Mouse (Mus musculus) hindbrain, embryonic 16.5 days (tissue): ENCODE measurements at regions not wholly inside any gene's neighbourhood (a gene's known extent, or its start where the extent isn't known, plus 50 kb on each side); places are given as distances from the start of the nearest gene placed in this dataset.
"Not testable (repeated sequence)": the region's sequence is repeated elsewhere in the genome, so short reads cannot be mapped to it uniquely, and the experiment has no call there.

ENCODE experiments used
- ATAC-seq: fragments of 200-750 bp; cut with Nextera tagmentation; 2 replicates; pipeline ENCODE4 v1.8.0; 2017; ENCODE audit warnings: moderate TSS enrichment, moderate library complexity
- H3K27ac ChIP-seq: fragments of 300-500 bp; sonication (generic); 2 replicates; pipeline ENCODE4 v1.5.1; 2014; ENCODE audit warnings: low read depth, mild to moderate bottlenecking, control low read depth, low read length, moderate library complexity
- H3K27me3 ChIP-seq: fragments of 300-500 bp; sonication (generic); replicated peaks from 2 replicates; pipeline ENCODE4 v1.6.1; 2014; ENCODE audit warnings: low read length; ENCODE audit not compliant: control insufficient read depth, insufficient read depth
- H3K36me3 ChIP-seq: fragments of 300-500 bp; sonication (generic); 2 replicates; pipeline ENCODE4 v1.6.1; 2014; ENCODE audit warnings: mild to moderate bottlenecking, low read length, moderate library complexity, mixed read lengths; ENCODE audit not compliant: control insufficient read depth, insufficient read depth
- H3K4me1 ChIP-seq: fragments of 300-500 bp; sonication (generic); 2 replicates; pipeline ENCODE4 v1.6.1; 2014; ENCODE audit warnings: low read depth, low read length; ENCODE audit not compliant: control insufficient read depth, insufficient read depth
- H3K4me2 ChIP-seq: fragments of 300-500 bp; sonication (generic); 2 replicates; pipeline ENCODE4 v1.6.1; 2014; ENCODE audit warnings: mild to moderate bottlenecking, low read length, control low read depth, moderate library complexity
- H3K4me3 ChIP-seq: fragments of 300-500 bp; sonication (generic); 2 replicates; pipeline ENCODE4 v1.5.1; 2014; ENCODE audit warnings: mild to moderate bottlenecking, low read length, control low read depth, moderate library complexity
- H3K9ac ChIP-seq: fragments of 300-500 bp; sonication (generic); 2 replicates; pipeline ENCODE4 v1.6.1; 2014; ENCODE audit warnings: low read depth, mild to moderate bottlenecking, control low read depth, low read length, moderate library complexity
- H3K9me3 ChIP-seq: fragments of 300-500 bp; sonication (generic); 2 replicates; pipeline ENCODE4 v1.6.1; 2014; ENCODE audit warnings: mild to moderate bottlenecking, low read length, moderate library complexity; ENCODE audit not compliant: control insufficient read depth
- WGBS: fragments of 180-500 bp; shearing (Covaris S2); extraction: QIAGEN DNeasy Blood & Tissue Kit; methylation state at CpG from one replicate; pipeline ENCODE4 v1.1.7; 2014; 5-methylcytosine and 5-hydroxymethylcytosine counted together

DNA sequence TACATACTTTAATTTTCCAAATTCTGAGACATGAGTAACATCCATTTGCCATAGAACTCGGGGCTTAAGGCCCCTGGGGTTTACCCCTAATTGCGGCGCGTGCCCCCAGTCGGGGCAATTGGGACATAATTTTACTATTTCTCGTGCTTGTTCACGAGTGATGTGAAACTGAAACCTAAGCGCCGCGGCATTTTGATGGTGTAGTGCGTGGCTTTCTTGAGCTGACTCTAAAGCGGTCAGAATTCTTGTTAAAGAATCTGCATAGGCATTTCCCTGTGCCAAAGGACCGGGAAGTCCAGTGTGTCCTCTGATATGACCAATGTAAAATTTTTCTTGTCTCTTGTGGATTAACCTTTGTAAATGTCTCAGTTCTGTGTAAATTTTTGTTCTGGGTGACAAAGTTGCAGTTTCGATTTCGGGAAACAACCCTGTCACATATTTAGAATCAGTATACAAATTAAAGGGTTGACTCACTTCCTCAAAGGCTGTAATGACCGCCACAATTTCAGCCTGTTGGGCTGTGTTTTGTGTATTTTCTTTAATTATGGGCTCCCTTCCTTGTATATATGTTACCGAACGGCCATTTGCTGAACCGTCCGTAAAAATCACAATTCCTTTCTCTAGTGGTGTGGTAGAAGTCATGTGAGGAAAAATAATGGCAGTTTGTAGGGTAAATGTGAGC lies 1037.6 kb upstream of the Sel1l start:
- H3K4me1 ChIP-seq, H3K4me2 ChIP-seq, H3K27ac ChIP-seq, ATAC-seq, H3K4me3 ChIP-seq, H3K27me3 ChIP-seq, H3K36me3 ChIP-seq, H3K9ac ChIP-seq: not testable (repeated sequence)
- H3K9me3 ChIP-seq = peaks cover 16% of the 10 kb centered on the region
- 94% methylated on average over 20 of the region's 20 CpGs for WGBS

DNA sequence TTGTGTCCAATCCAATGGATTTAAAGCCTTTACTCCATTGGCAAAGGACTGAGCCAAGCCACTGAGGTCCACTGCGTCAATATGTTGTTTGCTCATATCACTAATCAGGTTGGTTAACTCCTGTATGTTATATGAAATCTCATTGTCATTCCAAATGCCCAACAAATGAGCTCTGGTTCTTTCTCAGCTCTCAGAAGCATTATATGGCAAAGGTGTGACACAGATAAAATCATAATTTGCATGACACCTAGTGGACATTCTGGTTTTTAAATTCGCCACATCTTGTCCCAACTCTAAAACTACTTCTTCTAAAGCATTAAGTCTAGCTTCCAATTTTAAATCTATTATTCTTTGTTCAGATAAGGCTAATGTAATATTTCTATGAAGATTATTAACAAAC lies 1035.1 kb upstream of the Sel1l start:
- not testable (repeated sequence) for ATAC-seq, H3K4me3 ChIP-seq, H3K9ac ChIP-seq, H3K4me1 ChIP-seq, H3K27me3 ChIP-seq, H3K4me2 ChIP-seq, H3K36me3 ChIP-seq, H3K27ac ChIP-seq
- H3K9me3 ChIP-seq = peaks cover 11% of the 10 kb centered on the region
- WGBS = 92% methylated on average over 2 of the region's 2 CpGs

DNA sequence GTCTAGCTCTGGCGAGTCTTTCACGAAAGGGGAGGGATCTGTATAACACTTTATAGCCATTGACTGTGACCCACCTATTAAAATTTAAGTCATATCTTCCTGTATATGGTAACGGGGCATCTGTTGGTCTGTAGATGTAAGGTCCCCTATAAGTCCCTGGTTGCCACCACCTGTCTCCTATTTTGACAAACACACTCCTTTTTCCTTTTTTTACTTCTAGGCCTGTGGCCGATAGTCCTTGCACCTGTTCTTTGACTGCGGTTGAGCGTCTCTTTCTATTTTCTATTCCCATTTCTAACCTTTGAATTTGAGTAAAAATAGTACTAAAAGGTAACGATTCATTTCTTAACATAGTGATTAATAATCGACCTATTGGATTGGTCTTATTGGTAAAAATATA lies 1034.1 kb upstream of the Sel1l start:
- H3K27me3 ChIP-seq, H3K4me1 ChIP-seq, H3K4me2 ChIP-seq, H3K27ac ChIP-seq, ATAC-seq, H3K36me3 ChIP-seq, H3K4me3 ChIP-seq, H3K9ac ChIP-seq: not testable (repeated sequence)
- no CpG with 5 or more reads among the region's 8 CpGs for WGBS
- peaks cover 11% of the 10 kb centered on the region for H3K9me3 ChIP-seq

DNA sequence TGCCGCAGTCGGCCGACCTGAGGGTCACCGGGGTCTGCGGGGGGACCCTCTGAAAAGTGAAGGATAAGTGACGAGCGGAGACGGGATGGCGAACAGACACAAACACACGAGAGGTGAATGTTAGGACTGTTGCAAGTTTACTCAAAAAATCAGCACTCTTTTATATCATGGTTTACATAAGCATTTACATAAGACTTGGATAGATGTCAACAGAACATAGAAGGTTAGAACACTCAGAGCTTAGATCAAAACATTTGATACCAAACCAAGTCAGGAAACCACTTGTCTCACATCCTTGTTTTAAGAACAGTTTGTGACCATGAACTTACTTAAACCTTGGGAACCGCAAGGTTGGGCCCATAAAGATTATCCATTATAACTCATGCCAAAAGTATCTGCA lies 1033.6 kb upstream of the Sel1l start:
- not testable (repeated sequence) for H3K36me3 ChIP-seq, ATAC-seq, H3K27me3 ChIP-seq, H3K4me1 ChIP-seq, H3K9ac ChIP-seq, H3K4me2 ChIP-seq, H3K4me3 ChIP-seq, H3K27ac ChIP-seq
- peaks cover 11% of the 10 kb centered on the region for H3K9me3 ChIP-seq
- WGBS = 96% methylated on average over 6 of the region's 11 CpGs

DNA sequence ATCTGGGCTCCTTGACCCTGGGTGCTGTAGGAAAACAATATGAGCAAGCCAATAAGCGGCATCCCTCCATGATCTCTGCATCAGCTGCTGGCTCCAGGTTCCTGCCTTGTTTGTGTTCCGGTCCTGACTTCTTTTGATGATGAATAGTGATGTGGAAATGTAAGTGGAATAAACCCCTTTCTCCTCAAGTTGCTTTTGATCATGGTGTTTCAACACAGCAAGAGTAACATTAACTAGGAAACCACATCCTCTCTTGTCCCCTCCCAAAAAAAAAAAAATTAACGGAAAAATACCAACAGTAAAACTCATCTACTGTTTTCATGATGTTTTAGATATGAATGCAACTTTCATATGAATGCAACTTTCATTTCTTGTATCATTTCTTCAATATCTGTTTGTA lies 1024.6 kb upstream of the Sel1l start:
- 86% methylated on average over 3 of the region's 3 CpGs for WGBS

DNA sequence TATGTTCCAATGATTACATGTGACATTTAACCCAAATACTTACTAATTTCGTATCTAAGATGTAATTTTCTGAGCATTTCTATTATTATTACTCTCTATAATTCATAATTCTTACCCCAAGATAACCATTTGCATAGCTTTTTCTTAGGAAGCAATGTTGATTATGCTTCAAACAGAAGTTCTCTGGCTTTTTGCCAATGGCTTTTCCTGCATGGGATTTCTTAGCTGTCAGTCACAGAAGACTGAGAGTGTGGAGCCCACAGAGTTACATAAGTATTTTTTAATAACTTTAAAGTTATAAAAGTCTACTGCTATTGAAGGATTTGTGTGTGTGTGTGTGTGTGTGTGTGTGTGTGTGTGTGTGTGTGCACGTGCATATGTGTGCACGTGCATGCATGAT lies 1020.4 kb upstream of the Sel1l start:
- WGBS = 85% methylated on average over 3 of the region's 3 CpGs
- no peak overlapping the region for H3K4me2 ChIP-seq
- H3K4me1 ChIP-seq = no peaks in the 10 kb centered on the region
- H3K27ac ChIP-seq = no peak overlapping the region
- no peaks in the 10 kb centered on the region for H3K36me3 ChIP-seq
- ATAC-seq = no peak
- H3K4me3 ChIP-seq = no peak overlapping the region
- no peak overlapping the region for H3K9ac ChIP-seq
- no peaks in the 10 kb centered on the region for H3K9me3 ChIP-seq
- H3K27me3 ChIP-seq = no peaks in the 10 kb centered on the region

More for the DNA sequence above, 1024.6 kb upstream of the Sel1l start:
- H3K27me3 ChIP-seq = no peaks in the 10 kb centered on the region
- H3K36me3 ChIP-seq = no peaks in the 10 kb centered on the region
- no peaks in the 10 kb centered on the region for H3K4me1 ChIP-seq
- H3K9ac ChIP-seq = no peak overlapping the region
- no peaks in the 10 kb centered on the region for H3K9me3 ChIP-seq
- no peak overlapping the region for H3K4me3 ChIP-seq
- ATAC-seq = no peak
- no peak overlapping the region for H3K4me2 ChIP-seq
- H3K27ac ChIP-seq = no peak overlapping the region

DNA sequence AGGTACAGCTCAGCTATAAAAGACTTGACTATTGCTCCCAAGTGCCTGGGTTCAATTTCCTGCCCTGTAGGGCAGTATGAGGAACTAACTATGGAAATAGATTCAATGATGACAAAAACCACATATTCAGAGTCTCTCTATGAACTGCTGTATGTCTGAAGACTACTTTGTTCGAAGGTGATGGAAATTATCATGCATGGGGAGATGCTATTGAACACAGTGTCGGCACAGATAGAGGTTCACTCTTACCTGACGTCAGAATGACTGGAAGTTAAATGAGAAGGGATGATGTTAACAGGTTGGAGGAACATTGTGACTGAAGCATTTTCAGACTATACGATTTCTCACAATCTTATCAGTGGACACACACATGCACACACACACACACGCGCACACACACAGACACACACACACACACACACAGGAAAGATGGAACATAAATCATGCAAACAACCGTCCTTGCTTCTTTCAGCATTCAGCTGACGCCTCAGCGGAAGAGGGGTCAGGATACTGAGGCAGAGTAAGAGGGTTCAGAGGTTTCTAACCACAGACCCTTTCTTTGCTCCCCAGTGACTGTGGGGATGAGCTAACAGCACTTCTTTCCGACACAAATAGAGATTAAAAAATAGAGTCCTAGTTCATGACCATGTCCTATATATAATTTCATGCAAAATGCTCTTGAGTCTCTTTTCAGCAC lies 974.3 kb upstream of the Sel1l start:
- no peak overlapping the region for H3K9ac ChIP-seq
- H3K27me3 ChIP-seq = no peaks in the 10 kb centered on the region
- H3K4me3 ChIP-seq = no peak overlapping the region
- ATAC-seq = no peak
- H3K27ac ChIP-seq = no peak overlapping the region
- no peaks in the 10 kb centered on the region for H3K9me3 ChIP-seq
- H3K4me1 ChIP-seq = no peaks in the 10 kb centered on the region
- H3K4me2 ChIP-seq = no peak overlapping the region
- 87% methylated on average over 10 of the region's 10 CpGs for WGBS
- H3K36me3 ChIP-seq = no peaks in the 10 kb centered on the region

DNA sequence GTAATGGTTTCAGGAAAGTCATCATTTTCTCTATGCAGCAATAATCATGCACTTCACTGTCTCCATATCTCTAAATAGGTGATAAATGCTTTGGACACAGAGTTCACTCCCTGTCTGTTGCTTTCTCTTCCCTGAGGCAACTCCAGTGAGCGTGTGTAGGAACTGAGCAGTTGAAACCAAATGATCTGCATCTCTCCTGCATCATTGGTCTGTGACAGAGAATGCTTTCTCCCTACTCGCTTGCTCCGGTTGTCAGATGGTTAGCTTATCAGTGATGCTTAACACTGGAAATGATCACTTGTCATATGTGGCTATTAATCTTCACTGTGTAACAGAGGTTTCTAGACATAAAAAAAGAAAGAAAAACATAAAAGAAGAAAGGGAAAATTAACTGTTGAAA lies 969.7 kb upstream of the Sel1l start:
- Histone ChIP-seq H3K9ac (no peak overlapping the region), H3K4me1 (no peaks in the 10 kb centered on the region), H3K36me3 (no peaks in the 10 kb centered on the region), H3K9me3 (no peaks in the 10 kb centered on the region), H3K27me3 (no peaks in the 10 kb centered on the region), H3K27ac (no peak overlapping the region), H3K4me3 (no peak overlapping the region), H3K4me2 (no peak overlapping the region)
- 68% methylated on average over 3 of the region's 3 CpGs for WGBS
- ATAC-seq = no peak

DNA sequence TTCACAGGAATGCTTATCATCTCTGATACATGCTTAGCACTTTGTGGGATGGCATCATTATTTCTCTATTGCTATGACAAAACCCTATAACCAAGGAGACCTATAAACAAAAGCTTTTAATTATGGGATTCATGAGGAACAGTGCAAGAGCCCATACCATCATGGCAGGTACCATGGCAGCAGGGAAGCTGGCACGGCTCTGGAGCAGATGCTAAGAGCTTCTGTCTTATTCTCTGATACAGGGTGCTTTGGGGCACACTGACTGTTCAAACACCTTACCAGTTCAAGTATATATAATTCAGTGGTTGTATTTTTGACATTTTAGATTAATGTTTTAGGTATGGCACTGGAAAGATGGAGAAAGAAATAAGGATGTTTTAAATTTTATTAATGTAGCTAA lies 952.2 kb upstream of the Sel1l start:
- Histone ChIP-seq H3K9ac (no peak overlapping the region), H3K27ac (no peak overlapping the region), H3K27me3 (no peaks in the 10 kb centered on the region), H3K9me3 (no peaks in the 10 kb centered on the region), H3K36me3 (no peaks in the 10 kb centered on the region), H3K4me2 (no peak overlapping the region), H3K4me3 (no peak overlapping the region), H3K4me1 (no peaks in the 10 kb centered on the region)
- WGBS = 81% methylated on average over 1 of the region's 1 CpGs
- no peak for ATAC-seq
